Mouse (Mus musculus) hindbrain, embryonic 12.5 days (tissue): ENCODE measurements at regions not wholly inside any gene's neighbourhood (a gene's known extent, or its start where the extent isn't known, plus 50 kb on each side); places are given as distances from the start of the nearest gene placed in this dataset.

Source experiments
- ATAC-seq: fragments of 200-750 bp; cut with Nextera tagmentation; 2 replicates; pipeline ENCODE4 v1.8.0; 2017; ENCODE audit warnings: moderate TSS enrichment; ENCODE audit not compliant: low FRiP score
- H3K27ac ChIP-seq: fragments of 300-500 bp; sonication (generic); 2 replicates; pipeline ENCODE4 v1.5.1; 2016; ENCODE audit warnings: mild to moderate bottlenecking
- H3K27me3 ChIP-seq: fragments of 300-500 bp; sonication (generic); 2 replicates; pipeline ENCODE4 v1.6.1; 2016; ENCODE audit warnings: mild to moderate bottlenecking
- H3K36me3 ChIP-seq: fragments of 300-500 bp; sonication (generic); 2 replicates; pipeline ENCODE4 v1.6.1; 2016; ENCODE audit warnings: mild to moderate bottlenecking
- H3K4me1 ChIP-seq: fragments of 300-500 bp; sonication (generic); 2 replicates; pipeline ENCODE4 v1.6.1; 2016
- H3K4me2 ChIP-seq: fragments of 300-500 bp; sonication (generic); replicated peaks from 2 replicates; pipeline ENCODE4 v1.6.1; 2016; ENCODE audit warnings: mild to moderate bottlenecking
- H3K4me3 ChIP-seq: fragments of 300-500 bp; sonication (generic); 2 replicates; pipeline ENCODE4 v1.5.1; 2016; ENCODE audit warnings: mild to moderate bottlenecking
- H3K9ac ChIP-seq: fragments of 300-500 bp; sonication (generic); 2 replicates; pipeline ENCODE4 v1.6.1; 2016; ENCODE audit warnings: mild to moderate bottlenecking, moderate library complexity
- H3K9me3 ChIP-seq: fragments of 300-500 bp; sonication (generic); replicated peaks from 2 replicates; pipeline ENCODE4 v1.6.1; 2016; ENCODE audit warnings: mild to moderate bottlenecking
- WGBS: fragments of 180-500 bp; shearing (Covaris S2); methylation state at CpG from one replicate; pipeline ENCODE4 v1.1.7; 2016; 5-methylcytosine and 5-hydroxymethylcytosine counted together

DNA sequence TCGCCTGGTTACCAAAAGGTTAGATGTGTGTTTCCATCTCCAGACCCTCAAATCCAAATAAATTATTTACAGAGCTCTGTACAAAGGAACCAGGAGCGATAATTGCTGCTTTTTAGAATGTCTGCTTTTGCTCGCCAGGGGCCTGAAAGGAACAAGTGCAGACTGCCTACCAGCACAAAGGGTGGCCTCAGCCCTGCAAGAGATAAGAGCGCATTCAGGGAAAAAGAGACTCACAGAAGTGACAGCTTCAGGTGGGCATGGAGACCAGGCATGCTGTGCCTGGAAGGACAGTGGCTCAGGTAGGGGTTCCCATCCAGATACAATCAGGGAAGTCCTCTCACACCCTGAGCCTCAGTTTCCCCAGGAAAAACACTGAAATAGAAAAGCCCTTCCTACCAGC, 114.0 kb upstream of the D7Ertd443e start:
- no peak overlapping the region for H3K4me3 ChIP-seq
- no peak for ATAC-seq
- 47% methylated on average over 4 of the region's 4 CpGs for WGBS
- 0 out of 2 replicates have a peak, but pooled peaks cover 3% of the 10 kb centered on the region for H3K4me1 ChIP-seq
- H3K4me2 ChIP-seq, result no peak overlapping the region
- H3K9ac ChIP-seq, result no peak overlapping the region
- H3K27ac ChIP-seq, result no peak overlapping the region
- no peaks in the 10 kb centered on the region for H3K36me3 ChIP-seq
- no peaks in the 10 kb centered on the region for H3K27me3 ChIP-seq
- H3K9me3 ChIP-seq, result no peaks in the 10 kb centered on the region

DNA sequence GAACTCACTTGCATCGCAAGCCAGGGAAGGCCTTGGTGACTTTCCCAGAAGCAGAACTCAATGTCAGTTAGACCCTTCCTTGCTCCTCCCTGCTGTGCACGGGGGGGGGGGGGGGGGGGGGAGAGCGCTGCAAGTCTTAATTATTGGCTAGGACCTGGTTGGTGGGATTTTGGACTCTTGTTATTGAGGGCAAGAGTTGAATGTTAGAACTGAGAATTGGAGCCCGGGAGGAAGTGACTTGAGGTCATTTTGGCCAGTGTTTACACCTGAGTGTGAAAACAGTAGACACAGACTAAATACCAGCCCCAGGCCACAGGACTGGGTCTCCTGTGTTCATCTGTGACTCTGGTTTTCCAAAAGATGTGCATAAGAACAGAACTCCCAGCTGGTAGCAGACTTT, 114.7 kb upstream of the D7Ertd443e start:
- Histone ChIP-seq H3K36me3 (no peaks in the 10 kb centered on the region), H3K4me2 (no peak overlapping the region), H3K27me3 (no peaks in the 10 kb centered on the region), H3K4me1 (0 out of 2 replicates have a peak, but pooled peaks cover 3% of the 10 kb centered on the region), H3K9me3 (no peaks in the 10 kb centered on the region), H3K4me3 (no peak overlapping the region), H3K9ac (no peak overlapping the region), H3K27ac (no peak overlapping the region)
- no peak for ATAC-seq
- WGBS, result 43% methylated on average over 4 of the region's 4 CpGs

- no peak overlapping the region for H3K27ac ChIP-seq
- ATAC-seq, result peak; percentile 35; the same call in 1 of the 2 replicates
- no peak overlapping the region for H3K4me3 ChIP-seq
- H3K4me2 ChIP-seq, result no peak overlapping the region
- no peaks in the 10 kb centered on the region for H3K36me3 ChIP-seq
- H3K4me1 ChIP-seq, result 0 out of 2 replicates have a peak, but pooled peaks cover 3% of the 10 kb centered on the region
- no peaks in the 10 kb centered on the region for H3K27me3 ChIP-seq
- no peaks in the 10 kb centered on the region for H3K9me3 ChIP-seq
- H3K9ac ChIP-seq, result no peak overlapping the region
- WGBS, result 15% methylated on average over 1 of the region's 1 CpGs
Measured at GRCm38 (mm10) chr7:134501079-134501478, 115.6 kb upstream of the D7Ertd443e start.

DNA sequence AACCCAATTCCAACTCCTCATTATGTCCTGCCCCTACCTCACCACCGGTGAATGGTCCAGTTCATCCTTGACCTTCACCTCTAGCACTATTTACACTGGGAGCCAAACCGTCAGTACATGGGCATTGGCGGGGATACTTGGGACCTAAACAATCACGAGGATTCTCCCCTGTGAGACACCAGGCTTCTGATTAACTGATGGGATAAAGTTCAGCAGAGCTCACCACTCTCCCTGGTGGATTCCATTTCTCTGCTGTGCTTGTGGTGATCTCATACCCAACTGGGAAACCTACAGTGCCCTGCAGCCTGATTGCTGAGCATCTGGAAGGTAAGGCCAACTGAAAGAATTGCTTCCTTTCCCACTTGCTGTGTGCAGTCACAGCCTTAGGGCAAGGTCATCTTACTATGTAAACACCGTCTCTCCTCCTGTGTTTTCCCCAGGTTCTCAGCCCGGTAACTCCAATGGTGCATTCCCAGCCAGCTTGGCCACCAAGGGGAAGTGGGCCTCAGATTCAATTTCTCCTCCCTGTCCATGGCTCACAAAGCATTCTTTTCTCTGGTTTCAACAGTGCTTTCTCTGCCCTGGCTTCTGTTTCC, 125.0 kb upstream of the D7Ertd443e start:
- no peaks in the 10 kb centered on the region for H3K4me1 ChIP-seq
- H3K4me2 ChIP-seq, result no peak overlapping the region
- H3K9ac ChIP-seq, result no peak overlapping the region
- 75% methylated on average over 6 of the region's 6 CpGs for WGBS
- H3K36me3 ChIP-seq, result no peaks in the 10 kb centered on the region
- H3K27ac ChIP-seq, result no peak overlapping the region
- H3K4me3 ChIP-seq, result no peak overlapping the region
- no peaks in the 10 kb centered on the region for H3K9me3 ChIP-seq
- no peaks in the 10 kb centered on the region for H3K27me3 ChIP-seq
- no peak for ATAC-seq

- Histone ChIP-seq H3K9ac (no peak overlapping the region), H3K9me3 (no peaks in the 10 kb centered on the region), H3K4me1 (no peaks in the 10 kb centered on the region), H3K4me3 (no peak overlapping the region), H3K4me2 (no peak overlapping the region), H3K36me3 (no peaks in the 10 kb centered on the region), H3K27ac (no peak overlapping the region), H3K27me3 (no peaks in the 10 kb centered on the region)
- ATAC-seq, result no peak
- 86% methylated on average over 9 of the region's 9 CpGs for WGBS
Measured at GRCm38 (mm10) chr7:134519372-134519975, 134.0 kb upstream of the D7Ertd443e start.

DNA sequence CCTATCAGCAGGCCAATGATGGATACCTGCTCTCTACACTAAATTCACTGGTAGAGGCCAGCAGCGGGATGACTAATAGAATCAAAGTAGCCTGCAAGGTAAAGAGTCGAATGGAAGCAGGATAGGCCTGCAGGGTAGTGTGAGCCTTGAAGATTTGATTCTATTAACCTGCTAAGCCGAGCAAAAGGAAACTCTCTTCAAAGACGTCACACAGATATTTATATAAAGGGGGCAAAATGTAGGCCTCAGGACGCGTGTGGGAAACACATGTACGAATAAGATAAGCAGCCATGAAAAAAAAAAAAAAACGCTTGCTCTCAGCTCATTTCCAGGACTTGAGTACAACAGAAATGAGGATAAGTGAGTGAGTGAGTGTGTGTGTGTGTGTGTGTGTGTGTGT, 138.4 kb upstream of the D7Ertd443e start:
- Histone ChIP-seq H3K9me3 (no peaks in the 10 kb centered on the region), H3K9ac (no peak overlapping the region), H3K27me3 (no peaks in the 10 kb centered on the region), H3K4me1 (no peaks in the 10 kb centered on the region), H3K4me3 (no peak overlapping the region), H3K4me2 (no peak overlapping the region), H3K36me3 (no peaks in the 10 kb centered on the region), H3K27ac (no peak overlapping the region)
- 78% methylated on average over 8 of the region's 8 CpGs for WGBS
- no peak for ATAC-seq

DNA sequence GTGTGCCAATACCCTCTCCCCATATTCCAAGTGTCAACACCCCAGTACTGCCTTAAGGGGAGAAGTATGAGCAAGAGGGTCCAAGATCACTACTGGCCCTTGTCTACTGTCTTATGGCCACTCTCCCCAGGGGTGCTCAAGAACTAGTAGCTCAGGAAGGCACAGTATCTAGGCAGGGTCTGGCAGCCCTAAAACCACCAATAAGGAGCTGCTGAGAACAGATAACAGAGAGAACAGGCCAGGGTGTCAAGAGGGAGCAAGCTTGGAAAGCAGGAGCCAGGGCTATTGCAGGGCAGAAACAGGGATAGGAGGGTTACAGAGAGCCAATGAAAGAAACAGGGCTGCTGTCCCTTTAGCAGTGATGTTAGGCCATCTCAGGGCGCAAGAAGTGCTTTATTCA, 139.6 kb upstream of the D7Ertd443e start:
- Histone ChIP-seq H3K9me3 (no peaks in the 10 kb centered on the region), H3K27me3 (no peaks in the 10 kb centered on the region), H3K9ac (no peak overlapping the region), H3K27ac (no peak overlapping the region), H3K4me3 (no peak overlapping the region), H3K4me1 (no peaks in the 10 kb centered on the region), H3K4me2 (no peak overlapping the region), H3K36me3 (no peaks in the 10 kb centered on the region)
- 91% methylated on average over 1 of the region's 1 CpGs for WGBS
- ATAC-seq, result no peak

GRCm38 (mm10) chr7:134525461-134525860, 140.0 kb upstream of the D7Ertd443e start:
- Histone ChIP-seq H3K9me3 (no peaks in the 10 kb centered on the region), H3K4me3 (no peak overlapping the region), H3K27me3 (no peaks in the 10 kb centered on the region), H3K4me1 (no peaks in the 10 kb centered on the region), H3K4me2 (no peak overlapping the region), H3K9ac (no peak overlapping the region), H3K27ac (no peak overlapping the region), H3K36me3 (no peaks in the 10 kb centered on the region)
- WGBS, result 88% methylated on average over 2 of the region's 2 CpGs
- no peak for ATAC-seq

GRCm38 (mm10) chr7:134527351-134527750, 141.9 kb upstream of the D7Ertd443e start:
- H3K36me3 ChIP-seq, result no peaks in the 10 kb centered on the region
- H3K27ac ChIP-seq, result no peak overlapping the region
- H3K4me3 ChIP-seq, result no peak overlapping the region
- no peaks in the 10 kb centered on the region for H3K27me3 ChIP-seq
- H3K4me1 ChIP-seq, result no peaks in the 10 kb centered on the region
- no peaks in the 10 kb centered on the region for H3K9me3 ChIP-seq
- 81% methylated on average over 2 of the region's 2 CpGs for WGBS
- H3K4me2 ChIP-seq, result no peak overlapping the region
- no peak overlapping the region for H3K9ac ChIP-seq
- no peak for ATAC-seq

DNA sequence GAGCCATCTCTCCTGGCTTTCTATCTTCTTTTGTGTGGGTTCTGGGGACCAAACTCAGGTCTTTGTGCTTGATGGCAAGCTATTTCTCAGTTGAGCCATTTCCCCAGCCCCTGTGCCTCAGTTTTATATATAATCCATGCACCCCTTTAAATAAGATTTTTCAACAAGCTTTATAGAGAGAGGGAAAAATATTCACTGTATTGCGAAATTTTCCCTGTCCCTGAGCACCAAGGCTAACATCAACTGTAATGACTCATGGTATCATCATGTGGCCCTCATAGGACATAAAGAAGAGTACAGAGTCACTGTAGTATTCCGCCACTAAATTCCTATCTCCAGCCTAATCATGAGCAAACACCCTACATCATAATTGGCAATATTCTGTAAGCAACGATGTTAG, 142.4 kb upstream of the Dock1 start:
- Histone ChIP-seq H3K4me3 (no peak overlapping the region), H3K4me1 (no peaks in the 10 kb centered on the region), H3K4me2 (no peak overlapping the region), H3K27me3 (no peaks in the 10 kb centered on the region), H3K27ac (no peak overlapping the region), H3K36me3 (no peaks in the 10 kb centered on the region), H3K9ac (no peak overlapping the region), H3K9me3 (no peaks in the 10 kb centered on the region)
- no peak for ATAC-seq
- 91% methylated on average over 3 of the region's 3 CpGs for WGBS

GRCm38 (mm10) chr7:134534821-134535220, 135.6 kb upstream of the Dock1 start:
- no peaks in the 10 kb centered on the region for H3K4me1 ChIP-seq
- no peaks in the 10 kb centered on the region for H3K9me3 ChIP-seq
- H3K4me3 ChIP-seq, result no peak overlapping the region
- H3K36me3 ChIP-seq, result no peaks in the 10 kb centered on the region
- no peak for ATAC-seq
- no peaks in the 10 kb centered on the region for H3K27me3 ChIP-seq
- no peak overlapping the region for H3K9ac ChIP-seq
- H3K4me2 ChIP-seq, result no peak overlapping the region
- 83% methylated on average over 4 of the region's 4 CpGs for WGBS
- no peak overlapping the region for H3K27ac ChIP-seq

- Histone ChIP-seq H3K4me2 (no peak overlapping the region), H3K36me3 (no peaks in the 10 kb centered on the region), H3K9me3 (no peaks in the 10 kb centered on the region), H3K27me3 (no peaks in the 10 kb centered on the region), H3K9ac (no peak overlapping the region), H3K4me3 (no peak overlapping the region), H3K27ac (no peak overlapping the region), H3K4me1 (no peaks in the 10 kb centered on the region)
- 72% methylated on average over 2 of the region's 2 CpGs for WGBS
- ATAC-seq, result no peak
Measured at GRCm38 (mm10) chr7:134541699-134542098, 128.8 kb upstream of the Dock1 start.

DNA sequence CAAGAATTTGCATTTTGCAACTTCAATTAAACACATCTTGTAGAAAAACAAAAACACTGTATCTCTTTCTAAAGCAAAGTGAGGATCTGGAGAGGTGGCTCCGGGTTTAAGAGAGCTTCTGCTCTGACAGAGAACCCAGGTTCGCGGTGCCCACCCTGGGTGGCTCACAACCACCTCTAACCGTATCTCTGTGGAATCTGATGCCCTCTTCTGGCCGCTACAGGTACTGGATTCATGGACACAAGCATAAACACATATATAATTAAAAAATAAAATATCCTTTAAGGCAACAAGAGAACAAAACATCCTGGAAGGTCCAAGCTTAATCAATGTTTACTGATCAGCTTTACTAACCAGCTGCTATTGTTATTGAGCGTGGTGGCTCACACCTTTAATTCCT, 124.3 kb upstream of the Dock1 start:
- Histone ChIP-seq H3K27ac (no peak overlapping the region), H3K9me3 (no peaks in the 10 kb centered on the region), H3K9ac (no peak overlapping the region), H3K27me3 (no peaks in the 10 kb centered on the region), H3K4me3 (no peak overlapping the region), H3K4me2 (no peak overlapping the region), H3K4me1 (peaks cover 5% of the 10 kb centered on the region; the same call in 1 of the 2 replicates), H3K36me3 (no peaks in the 10 kb centered on the region)
- no peak for ATAC-seq
- 85% methylated on average over 6 of the region's 6 CpGs for WGBS
